Mouse (Mus musculus) ES-Bruce4 (cell line): ENCODE results near the gene Tnnc2. TPM values are rescaled to one million over a fixed set of nuclear protein-coding genes. Genes with fewer than 3 reads are reported as not detected.

Experiments
- H3K27ac ChIP-seq: 2 replicates; pipeline ENCODE4 v1.5.1; 2012; ENCODE audit warnings: low read length, inconsistent platforms; ENCODE audit not compliant: insufficient read depth
- H3K27me3 ChIP-seq: 2 replicates; pipeline ENCODE4 v1.6.1; 2012; ENCODE audit warnings: mild to moderate bottlenecking, low read length, inconsistent platforms; ENCODE audit not compliant: control insufficient read depth, poor library complexity, insufficient read depth, severe bottlenecking
- H3K36me3 ChIP-seq: 2 replicates; pipeline ENCODE4 v1.6.1; 2012; ENCODE audit warnings: inconsistent platforms, mild to moderate bottlenecking, low read length, moderate library complexity; ENCODE audit not compliant: control insufficient read depth, poor library complexity, insufficient read depth, severe bottlenecking
- H3K4me1 ChIP-seq: one replicate; pipeline ENCODE4 v1.8.1; 2011; ENCODE audit warnings: low read length; ENCODE audit not compliant: control insufficient read depth, insufficient read depth
- H3K4me3 ChIP-seq: 2 replicates; pipeline ENCODE4 v1.5.1; 2011; ENCODE audit warnings: low read depth, mild to moderate bottlenecking, low read length
- H3K9ac ChIP-seq: 2 replicates; pipeline ENCODE4 v1.6.1; 2012; ENCODE audit warnings: low read depth, mild to moderate bottlenecking, inconsistent platforms; ENCODE audit not compliant: poor library complexity, severe bottlenecking
- H3K9me3 ChIP-seq: replicated peaks from 2 replicates; pipeline ENCODE4 v1.6.1; 2012; ENCODE audit warnings: mild to moderate bottlenecking, low read length, inconsistent platforms; ENCODE audit not compliant: control insufficient read depth, poor library complexity, insufficient read depth, severe bottlenecking
- CTCF ChIP-seq: IDR thresholded peaks from one replicate; pipeline ENCODE4 v1.8.1; 2011; ENCODE audit warnings: low read depth, low read length
- EP300 ChIP-seq: IDR thresholded peaks from 2 replicates; pipeline ENCODE4 v1.6.1; 2011; ENCODE audit warnings: low read depth, low read length; ENCODE audit not compliant: insufficient read depth
- POLR2A ChIP-seq: IDR thresholded peaks from one replicate; pipeline ENCODE4 v1.8.1; 2011; ENCODE audit warnings: low read length; ENCODE audit not compliant: insufficient read depth
- polyA plus RNA-seq: library from polyadenylated mRNA; stranded (reverse); fragments of >200 nt; gene quantifications from 2 replicates; pipeline ENCODE4 v1.2.4, GENCODE M21; 2011; ENCODE audit warnings: low read depth; ENCODE audit not compliant: missing spikeins, insufficient read depth, insufficient read length

The Tnnc2 gene
- polyA plus RNA-seq, 1 experiment: 0.88 TPM

DNA sequence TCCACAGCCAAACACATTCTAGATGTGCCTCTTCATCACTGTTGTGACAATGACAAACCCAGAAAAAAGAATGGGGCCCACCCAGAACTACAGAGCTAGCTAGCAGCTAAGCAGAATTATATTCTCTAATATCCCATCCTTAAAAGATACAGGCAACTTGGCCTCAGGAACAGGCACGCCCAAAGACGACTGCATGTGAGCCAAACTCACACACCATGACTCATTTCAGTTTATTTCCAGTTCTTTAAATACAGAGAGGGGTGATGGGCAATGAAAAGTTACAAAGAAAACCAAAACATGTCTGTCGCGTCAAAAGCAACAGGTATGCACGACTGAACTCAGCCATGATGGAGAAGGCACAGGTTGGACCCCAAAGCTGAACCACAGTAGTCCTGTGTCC is 44.3 kb downstream of the Tnnc2 start:
- TF ChIP-seq POLR2A: no peak
- no peak for TF ChIP-seq EP300
- no peak for TF ChIP-seq CTCF
- Histone ChIP-seq H3K4me3 (no peak overlapping the region), H3K9ac (no peak overlapping the region), H3K9me3 (no peaks in the 10 kb centered on the region), H3K36me3 (no peaks in the 10 kb centered on the region), H3K27ac (no peak overlapping the region), H3K27me3 (no peaks in the 10 kb centered on the region), H3K4me1 (no peaks in the 10 kb centered on the region)

DNA sequence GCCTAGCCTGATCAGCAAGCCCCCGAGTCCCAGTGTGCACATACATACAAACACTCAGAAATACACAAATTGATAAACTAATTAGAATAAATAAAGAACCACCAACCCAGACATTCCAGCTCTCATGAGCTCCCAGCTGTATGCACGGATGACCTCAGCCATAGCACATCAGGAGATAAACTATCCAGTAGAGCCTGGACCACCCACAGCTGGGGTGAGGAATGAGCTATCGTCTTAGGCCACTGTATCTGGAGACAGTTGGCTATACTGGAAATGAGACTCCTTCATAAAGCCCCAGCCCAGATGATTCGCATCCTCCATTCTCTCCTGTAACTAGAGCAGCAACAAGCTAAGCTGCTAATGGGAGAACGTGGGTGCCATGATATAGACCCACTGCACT is 44.9 kb downstream of the Tnnc2 start:
- H3K4me1 ChIP-seq: no peaks in the 10 kb centered on the region
- H3K9ac ChIP-seq: no peak overlapping the region
- no peaks in the 10 kb centered on the region for H3K36me3 ChIP-seq
- no peak overlapping the region for H3K27ac ChIP-seq
- no peaks in the 10 kb centered on the region for H3K9me3 ChIP-seq
- H3K27me3 ChIP-seq: no peaks in the 10 kb centered on the region
- TF ChIP-seq POLR2A (no peak), EP300 (no peak), CTCF (no peak)
- no peak overlapping the region for H3K4me3 ChIP-seq

DNA sequence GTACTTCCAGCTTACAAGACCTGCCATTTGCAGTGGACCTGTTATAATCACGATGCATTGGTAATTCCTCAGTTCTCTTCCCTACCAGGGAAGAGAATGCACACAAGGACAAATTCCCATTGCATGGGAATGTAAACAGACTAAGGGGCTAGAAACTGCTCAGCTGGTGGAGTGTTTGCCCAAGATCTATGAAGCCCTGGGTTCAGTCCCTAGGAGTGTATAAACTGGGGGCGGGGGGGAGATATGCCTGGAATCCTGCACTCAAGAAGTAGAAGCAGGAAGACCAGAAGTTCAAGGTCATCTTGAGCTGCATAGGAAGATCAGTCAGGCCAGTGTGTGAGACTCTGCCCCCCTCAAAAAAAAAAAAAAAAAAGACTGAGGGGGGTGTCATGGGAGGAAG is 46.5 kb downstream of the Tnnc2 start:
- Histone ChIP-seq H3K9me3 (no peaks in the 10 kb centered on the region), H3K4me1 (no peaks in the 10 kb centered on the region), H3K4me3 (no peak overlapping the region), H3K36me3 (no peaks in the 10 kb centered on the region), H3K27me3 (no peaks in the 10 kb centered on the region), H3K27ac (no peak overlapping the region), H3K9ac (no peak overlapping the region)
- no peak for TF ChIP-seq CTCF
- no peak for TF ChIP-seq POLR2A
- no peak for TF ChIP-seq EP300

DNA sequence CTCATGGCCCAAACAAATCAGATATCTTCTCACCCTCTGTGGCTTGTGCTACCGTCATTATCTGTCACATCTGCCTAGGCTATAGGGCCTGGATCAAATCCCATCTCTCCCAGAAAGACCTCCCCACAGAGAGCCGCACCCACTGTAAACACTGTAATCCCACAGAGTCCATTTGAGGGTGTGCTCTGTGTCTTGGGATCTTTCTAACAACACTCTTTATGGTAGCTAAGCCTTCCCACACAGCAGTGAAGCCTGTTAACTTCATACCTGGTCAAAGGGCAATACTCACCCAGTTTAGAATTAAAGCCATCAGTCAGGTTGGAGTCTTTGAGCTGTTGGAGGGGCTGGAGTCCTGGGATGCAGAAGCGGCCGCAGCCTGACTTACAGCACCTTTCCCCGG is 48.0 kb downstream of the Tnnc2 start:
- no peaks in the 10 kb centered on the region for H3K9me3 ChIP-seq
- H3K4me3 ChIP-seq: no peak overlapping the region
- no peak overlapping the region for H3K9ac ChIP-seq
- H3K27me3 ChIP-seq: no peaks in the 10 kb centered on the region
- H3K36me3 ChIP-seq: no peaks in the 10 kb centered on the region
- H3K27ac ChIP-seq: no peak overlapping the region
- no peak for TF ChIP-seq CTCF
- no peak for TF ChIP-seq POLR2A
- TF ChIP-seq EP300: no peak
- H3K4me1 ChIP-seq: no peaks in the 10 kb centered on the region

Other genes with a start within 250 kb of the Tnnc2 start
- 123 and 135 TPM in 2 replicates for gene Wfdc2, start 217.6 kb downstream of the Tnnc2 start, polyA plus RNA-seq
- gene Spint3, start 206.5 kb downstream of the Tnnc2 start, polyA plus RNA-seq: not detected in 2 replicates
- not detected in 2 replicates for gene Wfdc6a, start 194.5 kb downstream of the Tnnc2 start, polyA plus RNA-seq
- gene Eppin, start 186.4 kb downstream of the Tnnc2 start, polyA plus RNA-seq: not detected in 2 replicates
- gene Wfdc6b, start 166.4 kb downstream of the Tnnc2 start, polyA plus RNA-seq: not detected in 2 replicates
- gene Wfdc8, start 166.3 kb downstream of the Tnnc2 start, polyA plus RNA-seq: not detected in 2 replicates
- not detected in 2 replicates for gene Wfdc16, start 141.2 kb downstream of the Tnnc2 start, polyA plus RNA-seq
- gene Wfdc10, start 123.9 kb downstream of the Tnnc2 start, polyA plus RNA-seq: not detected in 2 replicates
- gene Wfdc9, start 123.4 kb downstream of the Tnnc2 start, polyA plus RNA-seq: not detected in 2 replicates
- not detected in 2 replicates for gene Wfdc11, start 105.9 kb downstream of the Tnnc2 start, polyA plus RNA-seq
- gene Wfdc13, start 94.9 kb downstream of the Tnnc2 start, polyA plus RNA-seq: 0.57 TPM in 1 of 2 replicates, not detected in the other
- gene Spint4, start 81.5 kb downstream of the Tnnc2 start, polyA plus RNA-seq: not detected in 2 replicates
- not detected in 2 replicates for gene Spint5, start 64.7 kb downstream of the Tnnc2 start, polyA plus RNA-seq
- gene Wfdc3, start 34.0 kb downstream of the Tnnc2 start, polyA plus RNA-seq: 0.60 and 1.7 TPM in 2 replicates
- gene Dnttip1, start 34.0 kb downstream of the Tnnc2 start, polyA plus RNA-seq: 26.7 and 30.4 TPM in 2 replicates
- gene Ube2c, start 10.1 kb downstream of the Tnnc2 start, polyA plus RNA-seq: 366 and 371 TPM in 2 replicates
- 10.7 and 11.2 TPM in 2 replicates for gene Snx21, start 5.9 kb upstream of the Tnnc2 start, polyA plus RNA-seq
- gene Acot8, start 24.9 kb upstream of the Tnnc2 start, polyA plus RNA-seq: 15.0 and 15.7 TPM in 2 replicates
- gene Zswim3, start 25.1 kb upstream of the Tnnc2 start, polyA plus RNA-seq: 10.7 and 12.1 TPM in 2 replicates
- gene Zswim1, start 42.7 kb upstream of the Tnnc2 start, polyA plus RNA-seq: 39.5 and 50.0 TPM in 2 replicates
- gene Spata25, start 48.6 kb upstream of the Tnnc2 start, polyA plus RNA-seq: not detected in 2 replicates
- gene Ctsa, start 52.9 kb upstream of the Tnnc2 start, polyA plus RNA-seq: 75.3 and 83.4 TPM in 2 replicates
- gene Neurl2, start 53.5 kb upstream of the Tnnc2 start, polyA plus RNA-seq: 2.2 and 2.8 TPM in 2 replicates
- 52.4 and 55.9 TPM in 2 replicates for gene Pltp, start 77.7 kb upstream of the Tnnc2 start, polyA plus RNA-seq
- gene Pcif1, start 99.3 kb upstream of the Tnnc2 start, polyA plus RNA-seq: 30.2 and 30.9 TPM in 2 replicates
- 9.1 and 10.6 TPM in 2 replicates for gene Zfp335, start 131.8 kb upstream of the Tnnc2 start, polyA plus RNA-seq
- 5.8 and 6.2 TPM in 2 replicates for gene Mmp9, start 160.8 kb upstream of the Tnnc2 start, polyA plus RNA-seq
- 1.6 and 1.9 TPM in 2 replicates for gene Slc12a5, start 180.8 kb upstream of the Tnnc2 start, polyA plus RNA-seq